27 mouse cellular contexts compared by ENCODE assay signal in genomic region chr2:137924576-137924975, GRCm38 (mm10).
DNase-seq lines count a peak whose midpoint lies in the region; ATAC-seq and TF ChIP-seq lines count a peak whose summit lies in the region.
"Had no signal": no experiment of that assay in that cellular context is flagged by ENCODE, and none has a peak within 500 bp of the region (broad histone marks: within the 10 kb centered on the region; RNA-seq: fewer than 3 reads in every experiment).

No protein-coding gene starts in this region.

- H3K9ac ChIP-seq in midbrain, embryonic 11.5 days (ENCODE audit: low read length) = no peak overlapping the region
- no peak overlapping the region for H3K9ac ChIP-seq in midbrain, embryonic 16.5 days (ENCODE audit: low read depth, low read length)
- H3K9ac ChIP-seq: embryonic facial prominence, embryonic 13.5 days; embryonic facial prominence, embryonic 15.5 days; forebrain, embryonic 13.5 days; forebrain, embryonic 15.5 days; forebrain, postnatal 0 days had no signal

- H3K36me3 ChIP-seq in midbrain, embryonic 11.5 days (ENCODE audit: control insufficient read depth, insufficient read depth, low read length) = no peaks in the 10 kb centered on the region
- H3K36me3 ChIP-seq in midbrain, embryonic 16.5 days (ENCODE audit: control insufficient read depth, insufficient read depth, low read length) = no peaks in the 10 kb centered on the region
- H3K36me3 ChIP-seq in myocyte (ENCODE audit: control insufficient read depth, insufficient read depth) = no peaks in the 10 kb centered on the region
- H3K36me3 ChIP-seq: embryonic facial prominence, embryonic 13.5 days; embryonic facial prominence, embryonic 15.5 days; forebrain, embryonic 15.5 days; G1E had no signal

- TF ChIP-seq POLR2A in myocyte (IDR thresholded peaks at IDR 0.05; ENCODE audit: insufficient read length, low read depth) = no peak

- H3K4me1 ChIP-seq in midbrain, embryonic 11.5 days (ENCODE audit: control insufficient read depth, insufficient read depth, low read length) = no peaks in the 10 kb centered on the region
- H3K4me1 ChIP-seq in midbrain, embryonic 16.5 days (ENCODE audit: control insufficient read depth, insufficient read depth, low read length) = no peaks in the 10 kb centered on the region
- H3K4me1 ChIP-seq: forebrain, embryonic 13.5 days; forebrain, embryonic 15.5 days had no signal

- no peaks in the 10 kb centered on the region for H3K27me3 ChIP-seq in midbrain, embryonic 11.5 days (ENCODE audit: control insufficient read depth, insufficient read depth, low read length)
- no peaks in the 10 kb centered on the region for H3K27me3 ChIP-seq in midbrain, embryonic 16.5 days (ENCODE audit: control insufficient read depth, insufficient read depth, low read depth, low read length)
- no peaks in the 10 kb centered on the region for H3K27me3 ChIP-seq in myocyte (ENCODE audit: control insufficient read depth, insufficient read depth, insufficient read length)
- H3K27me3 ChIP-seq: CH12.LX; embryonic facial prominence, embryonic 13.5 days; embryonic facial prominence, embryonic 15.5 days; forebrain, embryonic 13.5 days; forebrain, embryonic 15.5 days had no signal

- 84% methylated on average over 2 of the region's 2 CpGs for WGBS in midbrain, embryonic 11.5 days
- 84% methylated on average over 2 of the region's 2 CpGs for WGBS in midbrain, embryonic 16.5 days

- no peak overlapping the region for H3K27ac ChIP-seq in midbrain, embryonic 11.5 days (ENCODE audit: low read depth, low read length)
- no peak overlapping the region for H3K27ac ChIP-seq in midbrain, embryonic 16.5 days (ENCODE audit: low read length)
- H3K27ac ChIP-seq: embryonic facial prominence, embryonic 15.5 days; forebrain, embryonic 13.5 days; forebrain, embryonic 15.5 days had no signal

- no peak for ATAC-seq in midbrain, embryonic 11.5 days (ENCODE audit: low FRiP score)
- ATAC-seq in midbrain, embryonic 16.5 days = no peak
- ATAC-seq: CD4-positive, CD25-positive, alpha-beta regulatory T cell, adult 4 months; forebrain, embryonic 13.5 days; forebrain, embryonic 15.5 days; forebrain, postnatal 0 days had no signal

- no peak overlapping the region for H3K4me2 ChIP-seq in midbrain, embryonic 11.5 days
- H3K4me2 ChIP-seq in midbrain, embryonic 16.5 days (ENCODE audit: low read length) = no peak overlapping the region
- H3K4me2 ChIP-seq in myocyte (ENCODE audit: low read depth) = peak overlapping the region; percentile 62
- H3K4me2 ChIP-seq: embryonic facial prominence, embryonic 13.5 days; embryonic facial prominence, embryonic 15.5 days; forebrain, embryonic 13.5 days; forebrain, embryonic 15.5 days had no signal

- peak; percentile 41 for DNase-seq in lung, postnatal 25 days (ENCODE audit: low spot score)
- no peak for DNase-seq in lung, postnatal 14 days
- peak; percentile 33 for DNase-seq in midbrain, embryonic 11.5 days (ENCODE audit: low spot score, missing footprints)
- DNase-seq in Muller cell, postnatal 12 days (ENCODE audit: inconsistent ontology term) = peak; percentile 26
- DNase-seq in layer of hippocampus, postnatal 14 days (ENCODE audit: low spot score in 2 of 2) = no peak
- DNase-seq in kidney, adult 18-20 months = no peak
- DNase-seq: adrenal gland, adult 2 months; adrenal gland, postnatal 10 days; adrenal gland, postnatal 25 days; B cell, adult 2 months; cerebellum, adult 11 months; cerebellum, adult 18-20 months; cerebellum, adult 8-10 months; cerebellum, adult 9-11 months; cerebellum, postnatal 14 days; cerebellum, postnatal 36 days; embryo, embryonic 11 days; forebrain, postnatal 0 days had no signal

- H3K4me3 ChIP-seq in midbrain, embryonic 11.5 days (ENCODE audit: low read depth, low read length) = no peak overlapping the region
- no peak overlapping the region for H3K4me3 ChIP-seq in midbrain, embryonic 16.5 days (ENCODE audit: low read depth, low read length)
- H3K4me3 ChIP-seq in myocyte = no peak overlapping the region
- H3K4me3 ChIP-seq: embryonic facial prominence, embryonic 13.5 days; embryonic facial prominence, embryonic 15.5 days; forebrain, embryonic 13.5 days; forebrain, embryonic 15.5 days had no signal

- no peaks in the 10 kb centered on the region for H3K9me3 ChIP-seq in midbrain, embryonic 11.5 days (ENCODE audit: control insufficient read depth, low read length)
- H3K9me3 ChIP-seq in midbrain, embryonic 16.5 days (replicated peaks; ENCODE audit: control insufficient read depth, low read length, poor library complexity, severe bottlenecking) = no peaks in the 10 kb centered on the region
- H3K9me3 ChIP-seq: embryonic facial prominence, embryonic 13.5 days; embryonic facial prominence, embryonic 15.5 days; forebrain, embryonic 13.5 days; forebrain, embryonic 15.5 days; G1E had no signal

- H3ac ChIP-seq in myocyte (ENCODE audit: control insufficient read depth, insufficient read length) = no peak overlapping the region

- H3K79me2 ChIP-seq in myocyte (ENCODE audit: control insufficient read depth, insufficient read depth) = no peaks in the 10 kb centered on the region

TF ChIP-seq in myocyte, 11 proteins besides CTCF, POLR2A, EP300 and RAD21:
- no peak for TF ChIP-seq SRF (IDR thresholded peaks at IDR 0.05; ENCODE audit: control insufficient read depth, insufficient read length, low read depth)
- no peak for TF ChIP-seq USF1 (IDR thresholded peaks at IDR 0.05; ENCODE audit: low read depth)
- TF ChIP-seq MAX (IDR thresholded peaks at IDR 0.05; ENCODE audit: low read depth) = no peak
- TF ChIP-seq CEBPB (IDR thresholded peaks at IDR 0.05; ENCODE audit: insufficient read depth, poor library complexity, severe bottlenecking) = no peak
- TF ChIP-seq MYOD1 (IDR thresholded peaks at IDR 0.05; ENCODE audit: control insufficient read depth in 1 of 3, insufficient read length in 2 of 3, low read depth in 2 of 3) = no peak
- TF ChIP-seq REST (IDR thresholded peaks at IDR 0.05; ENCODE audit: insufficient read depth, insufficient read length) = no peak
- no peak for TF ChIP-seq POLR2AphosphoS2 (IDR thresholded peaks at IDR 0.05; ENCODE audit: insufficient read length, low read depth)
- no peak for TF ChIP-seq E2F4 (IDR thresholded peaks at IDR 0.05; ENCODE audit: insufficient read depth)
- no peak for TF ChIP-seq TCF3 (IDR thresholded peaks at IDR 0.05; ENCODE audit: insufficient read length, low read depth)
- TF ChIP-seq MYOG (IDR thresholded peaks at IDR 0.05; ENCODE audit: control insufficient read depth in 1 of 3, insufficient read depth in 1 of 3, insufficient read length in 2 of 3, low read depth in 2 of 3) = no peak
- no peak for TF ChIP-seq TCF12 (IDR thresholded peaks at IDR 0.05; ENCODE audit: insufficient read depth, poor library complexity, severe bottlenecking)

Comparison
In these comparisons a context has a peak if more than half of its experiments do, and no peak if none do; other contexts are left out.
1. DNase-seq: peak in lung, postnatal 25 days (single experiment), midbrain, embryonic 11.5 days (single experiment) and Muller cell, postnatal 12 days (single experiment); none in lung, postnatal 14 days (single experiment), layer of hippocampus, postnatal 14 days (0 of 2) and kidney, adult 18-20 months (single experiment).